Comparison of ENCODE assay signal across 8 mouse cellular contexts in the genomic region with DNA sequence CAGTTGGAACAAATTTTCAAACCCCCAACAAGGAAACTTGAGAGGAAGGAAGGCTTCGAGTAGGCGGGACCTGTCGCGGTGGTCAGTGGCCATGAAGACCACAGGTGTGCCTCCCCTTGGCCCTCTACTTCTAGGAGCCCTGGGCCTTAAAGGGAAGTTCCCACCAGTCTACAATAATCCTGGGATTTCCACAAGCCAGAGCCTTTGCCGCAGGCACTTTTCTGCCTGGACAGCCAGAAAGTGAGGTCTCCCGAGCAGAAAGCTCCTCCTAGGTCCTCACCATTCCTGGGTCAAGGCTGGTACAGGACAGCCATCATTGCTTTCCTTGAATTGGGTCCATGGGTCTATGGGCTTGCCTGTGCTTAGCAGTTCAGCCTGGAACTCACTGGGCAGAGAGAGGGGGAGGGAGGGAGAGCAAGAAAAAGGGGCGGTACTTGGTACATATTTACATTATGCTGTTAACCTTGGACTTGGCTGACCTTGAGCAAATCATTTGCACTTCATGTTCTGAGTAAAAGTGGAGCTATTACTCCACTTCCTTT. TPM values are rescaled to one million over a fixed set of nuclear protein-coding genes. Genes with fewer than 3 reads are reported as not detected.
A peak's percentile ranks its signal among the peaks of the same experiment; 100 is the strongest.
DNase-seq lines count a peak whose midpoint lies in the region; ATAC-seq and TF ChIP-seq lines count a peak whose summit lies in the region.

No protein-coding gene starts in this region.

- TF ChIP-seq CTCF in ES-Bruce4 (IDR thresholded peaks at IDR 0.05; ENCODE audit: low read depth, low read length) = no peak

- H3K9me3 ChIP-seq in ES-Bruce4 (replicated peaks; ENCODE audit: control insufficient read depth, insufficient read depth, low read length, poor library complexity, severe bottlenecking) = no peaks in the 10 kb centered on the region
- no peaks in the 10 kb centered on the region for H3K9me3 ChIP-seq in heart, embryonic 15.5 days (replicated peaks)
- H3K9me3 ChIP-seq in midbrain, embryonic 13.5 days = no peaks in the 10 kb centered on the region

- peak overlapping the region; percentile 25 for H3K4me3 ChIP-seq in ES-Bruce4 (ENCODE audit: low read depth, low read length)
- peak overlapping the region; percentile 43 for H3K4me3 ChIP-seq in heart, embryonic 15.5 days
- no peak overlapping the region for H3K4me3 ChIP-seq in midbrain, embryonic 13.5 days (replicated peaks)

- peaks cover 8% of the 10 kb centered on the region for H3K4me1 ChIP-seq in ES-Bruce4 (ENCODE audit: control insufficient read depth, insufficient read depth, low read length)
- peaks cover 82% of the 10 kb centered on the region for H3K4me1 ChIP-seq in heart, embryonic 15.5 days (replicated peaks)
- peaks cover 93% of the 10 kb centered on the region for H3K4me1 ChIP-seq in midbrain, embryonic 13.5 days (replicated peaks)

- no peak for TF ChIP-seq EP300 in ES-Bruce4 (IDR thresholded peaks at IDR 0.05; ENCODE audit: insufficient read depth, low read depth, low read length)

- no peak for TF ChIP-seq POLR2A in ES-Bruce4 (IDR thresholded peaks at IDR 0.05; ENCODE audit: insufficient read depth, low read length)

- DNase-seq in CD4-positive, CD25-positive, alpha-beta regulatory T cell, adult 2 months (ENCODE audit: low read depth, low spot score) = peak; percentile 32
- peak; percentile 38 to 62 for DNase-seq in kidney, postnatal 4 days
- DNase-seq in gastrocnemius, adult 8-10 months (ENCODE audit: low spot score in 2 of 2) = no peak

- H3K36me3 ChIP-seq in ES-Bruce4 (ENCODE audit: control insufficient read depth, insufficient read depth, low read length, poor library complexity, severe bottlenecking) = no peaks in the 10 kb centered on the region
- no peaks in the 10 kb centered on the region for H3K36me3 ChIP-seq in heart, embryonic 15.5 days
- no peaks in the 10 kb centered on the region for H3K36me3 ChIP-seq in midbrain, embryonic 13.5 days

- no peak for ATAC-seq in CD4-positive, CD25-positive, alpha-beta regulatory T cell, adult 4 months
- no peak for ATAC-seq in heart, embryonic 15.5 days (replicated peaks; ENCODE audit: insufficient number of reproducible peaks, insufficient read depth, low FRiP score, low read depth)
- no peak for ATAC-seq in midbrain, embryonic 13.5 days
- ATAC-seq in megakaryocyte progenitor cell, adult 5-6 weeks (replicated peaks; ENCODE audit: poor library complexity) = no peak

- 10% methylated on average over 7 of the region's 7 CpGs for WGBS in heart, embryonic 15.5 days
- WGBS in midbrain, embryonic 13.5 days = 14% methylated on average over 7 of the region's 7 CpGs

- no peaks in the 10 kb centered on the region for H3K27me3 ChIP-seq in ES-Bruce4 (ENCODE audit: control insufficient read depth, insufficient read depth, low read length, poor library complexity, severe bottlenecking)
- H3K27me3 ChIP-seq in heart, embryonic 15.5 days = no peaks in the 10 kb centered on the region
- no peaks in the 10 kb centered on the region for H3K27me3 ChIP-seq in midbrain, embryonic 13.5 days

- peak overlapping the region; percentile 72 for H3K4me2 ChIP-seq in heart, embryonic 15.5 days
- H3K4me2 ChIP-seq in midbrain, embryonic 13.5 days (replicated peaks) = peak overlapping the region; percentile 52

- peak overlapping the region; percentile 43 for H3K9ac ChIP-seq in ES-Bruce4 (ENCODE audit: low read depth, poor library complexity, severe bottlenecking)
- H3K9ac ChIP-seq in heart, embryonic 15.5 days = peak overlapping the region; percentile 58
- peak overlapping the region; percentile 24; the same call in 1 of the 2 replicates for H3K9ac ChIP-seq in midbrain, embryonic 13.5 days (replicated peaks)

- peak overlapping the region; percentile 99 for H3K27ac ChIP-seq in ES-Bruce4 (ENCODE audit: insufficient read depth, low read length)
- peak overlapping the region; percentile 100 for H3K27ac ChIP-seq in heart, embryonic 15.5 days
- peak overlapping the region; percentile 99 for H3K27ac ChIP-seq in midbrain, embryonic 13.5 days

RNA-seq across cellular contexts. Expression of a gene that starts 4.6 kb away (rescaled TPM):
- polyA plus RNA-seq in CD4-positive, CD25-positive, alpha-beta regulatory T cell, adult 4 months (2017; shearing (Covaris generic)) = 10 to 100 TPM in 1 of 2 experiments, 1 to 10 TPM in 1; 7.6 to 18.8 TPM
- 37.9 and 40.3 TPM in 2 replicates for polyA plus RNA-seq in ES-Bruce4 (2011; ENCODE audit: insufficient read depth, insufficient read length, low read depth, missing spikeins)
- polyA plus RNA-seq in heart, embryonic 15.5 days (2015; fragmentation: Nextera tagmentation; extraction: Ambion mirVana) = 40.1 and 41.7 TPM in 2 replicates
- polyA plus RNA-seq in midbrain, embryonic 13.5 days (2015; fragmentation: Nextera tagmentation; extraction: Ambion mirVana) = 65.3 and 75.5 TPM in 2 replicates
- 1.4 and 1.8 TPM in 2 replicates for total RNA-seq in megakaryocyte progenitor cell, adult 5-6 weeks (2015)
- 1.6 and 1.7 TPM in 2 replicates for total RNA-seq in megakaryocyte progenitor cell, adult 5-6 weeks (2017)
- total RNA-seq in gastrocnemius, adult 8-10 months (2022) = 10 to 100 TPM; 21.3 to 27.0 (median 22.9) TPM

RNA-seq across cellular contexts. Expression of a gene that starts 57.7 kb away (rescaled TPM):
- polyA plus RNA-seq in CD4-positive, CD25-positive, alpha-beta regulatory T cell, adult 4 months (2017; shearing (Covaris generic)) = 10 to 100 TPM; 20.0 to 29.3 TPM
- polyA plus RNA-seq in ES-Bruce4 (2011; ENCODE audit: insufficient read depth, insufficient read length, low read depth, missing spikeins) = 21.2 and 23.5 TPM in 2 replicates
- 18.7 and 23.4 TPM in 2 replicates for polyA plus RNA-seq in heart, embryonic 15.5 days (2015; fragmentation: Nextera tagmentation; extraction: Ambion mirVana)
- 49.8 and 51.2 TPM in 2 replicates for polyA plus RNA-seq in midbrain, embryonic 13.5 days (2015; fragmentation: Nextera tagmentation; extraction: Ambion mirVana)
- total RNA-seq in megakaryocyte progenitor cell, adult 5-6 weeks (2015) = 16.7 and 22.0 TPM in 2 replicates
- total RNA-seq in megakaryocyte progenitor cell, adult 5-6 weeks (2017) = 17.6 and 23.7 TPM in 2 replicates
- 10 to 100 TPM; 34.5 to 38.7 (median 37.1) TPM for total RNA-seq in gastrocnemius, adult 8-10 months (2022)

Comparison
In these comparisons a context has a peak if more than half of its experiments do, and no peak if none do; other contexts are left out.
1. DNase-seq: peak in CD4-positive, CD25-positive, alpha-beta regulatory T cell, adult 2 months (single experiment) and kidney, postnatal 4 days (2 of 2); none in gastrocnemius, adult 8-10 months (0 of 2).
2. Peak in every context shown above with its lines, with median percentiles within 50 percentile points of each other: H3K27ac ChIP-seq and H3K9ac ChIP-seq.